Mouse (Mus musculus): ENCODE measurements around the gene Vwa8.

Gene Vwa8

GRCm38 (mm10) chr14:79182801-79183200 lies 333.9 kb downstream of the Vwa8 start:
- Histone ChIP-seq H3K4me1 (replicated peaks; ENCODE audit: low read depth, low read length) (no peaks in the 10 kb centered on the region), H3K4me3 (replicated peaks; ENCODE audit: low read length) (no peak overlapping the region), H3K27me3 (ENCODE audit: insufficient read depth, low read length) (no peaks in the 10 kb centered on the region), H3K36me3 (ENCODE audit: insufficient read depth, low read length) (peaks cover 37% of the 10 kb centered on the region), H3K9me3 (ENCODE audit: low read length) (peaks cover 9% of the 10 kb centered on the region)
- TF ChIP-seq NANOG (IDR thresholded peaks at IDR 0.05; ENCODE audit: borderline replicate concordance, low read length) (no peak), POU5F1 (IDR thresholded peaks at IDR 0.05; ENCODE audit: borderline replicate concordance, low read length) (no peak), CTCF (conservative IDR thresholded peaks at IDR 0.05; ENCODE audit: low read length) (no peak)

- Histone ChIP-seq H3K36me3 (ENCODE audit: insufficient read depth, low read length) (peaks cover 37% of the 10 kb centered on the region), H3K9me3 (ENCODE audit: low read length) (peaks cover 9% of the 10 kb centered on the region), H3K4me1 (replicated peaks; ENCODE audit: low read depth, low read length) (no peaks in the 10 kb centered on the region), H3K27me3 (ENCODE audit: insufficient read depth, low read length) (no peaks in the 10 kb centered on the region), H3K4me3 (replicated peaks; ENCODE audit: low read length) (no peak overlapping the region)
- no peak for TF ChIP-seq CTCF (conservative IDR thresholded peaks at IDR 0.05; ENCODE audit: low read length)
- no peak for TF ChIP-seq POU5F1 (IDR thresholded peaks at IDR 0.05; ENCODE audit: borderline replicate concordance, low read length)
- TF ChIP-seq NANOG (IDR thresholded peaks at IDR 0.05; ENCODE audit: borderline replicate concordance, low read length) = no peak
Measured at GRCm38 (mm10) chr14:79183261-79183660, 334.4 kb downstream of the Vwa8 start.

- H3K4me3 ChIP-seq (replicated peaks; ENCODE audit: low read length) = no peak overlapping the region
- TF ChIP-seq NANOG (IDR thresholded peaks at IDR 0.05; ENCODE audit: borderline replicate concordance, low read length) (no peak), CTCF (conservative IDR thresholded peaks at IDR 0.05; ENCODE audit: low read length) (no peak), POU5F1 (IDR thresholded peaks at IDR 0.05; ENCODE audit: borderline replicate concordance, low read length) (no peak)
- peaks cover 38% of the 10 kb centered on the region for H3K36me3 ChIP-seq (ENCODE audit: insufficient read depth, low read length)
- no peaks in the 10 kb centered on the region for H3K4me1 ChIP-seq (replicated peaks; ENCODE audit: low read depth, low read length)
- no peaks in the 10 kb centered on the region for H3K27me3 ChIP-seq (ENCODE audit: insufficient read depth, low read length)
- peaks cover 13% of the 10 kb centered on the region for H3K9me3 ChIP-seq (ENCODE audit: low read length)
Measured at GRCm38 (mm10) chr14:79184071-79184470, 335.2 kb downstream of the Vwa8 start.

GRCm38 (mm10) chr14:79185018-79185685 lies 336.3 kb downstream of the Vwa8 start:
- Histone ChIP-seq H3K9me3 (ENCODE audit: low read length) (peaks cover 21% of the 10 kb centered on the region), H3K4me3 (replicated peaks; ENCODE audit: low read length) (no peak overlapping the region), H3K36me3 (ENCODE audit: insufficient read depth, low read length) (peaks cover 39% of the 10 kb centered on the region), H3K4me1 (replicated peaks; ENCODE audit: low read depth, low read length) (no peaks in the 10 kb centered on the region), H3K27me3 (ENCODE audit: insufficient read depth, low read length) (no peaks in the 10 kb centered on the region)
- TF ChIP-seq NANOG (IDR thresholded peaks at IDR 0.05; ENCODE audit: borderline replicate concordance, low read length) = no peak
- TF ChIP-seq POU5F1 (IDR thresholded peaks at IDR 0.05; ENCODE audit: borderline replicate concordance, low read length) = no peak
- no peak for TF ChIP-seq CTCF (conservative IDR thresholded peaks at IDR 0.05; ENCODE audit: low read length)

- Histone ChIP-seq H3K36me3 (ENCODE audit: insufficient read depth, low read length) (peaks cover 26% of the 10 kb centered on the region), H3K4me1 (replicated peaks; ENCODE audit: low read depth, low read length) (no peaks in the 10 kb centered on the region), H3K4me3 (replicated peaks; ENCODE audit: low read length) (no peak overlapping the region), H3K9me3 (ENCODE audit: low read length) (peaks cover 21% of the 10 kb centered on the region), H3K27me3 (ENCODE audit: insufficient read depth, low read length) (no peaks in the 10 kb centered on the region)
- TF ChIP-seq POU5F1 (IDR thresholded peaks at IDR 0.05; ENCODE audit: borderline replicate concordance, low read length) = no peak
- no peak for TF ChIP-seq CTCF (conservative IDR thresholded peaks at IDR 0.05; ENCODE audit: low read length)
- no peak for TF ChIP-seq NANOG (IDR thresholded peaks at IDR 0.05; ENCODE audit: borderline replicate concordance, low read length)
Measured at GRCm38 (mm10) chr14:79186976-79187375, 338.1 kb downstream of the Vwa8 start.

GRCm38 (mm10) chr14:79196711-79197110 lies 347.9 kb downstream of the Vwa8 start:
- no peak for TF ChIP-seq POU5F1 (IDR thresholded peaks at IDR 0.05; ENCODE audit: borderline replicate concordance, low read length)
- no peak for TF ChIP-seq CTCF (conservative IDR thresholded peaks at IDR 0.05; ENCODE audit: low read length)
- TF ChIP-seq NANOG (IDR thresholded peaks at IDR 0.05; ENCODE audit: borderline replicate concordance, low read length) = no peak
- Histone ChIP-seq H3K4me3 (replicated peaks; ENCODE audit: low read length) (no peak overlapping the region), H3K9me3 (ENCODE audit: low read length) (no peaks in the 10 kb centered on the region), H3K4me1 (replicated peaks; ENCODE audit: low read depth, low read length) (peaks cover 9% of the 10 kb centered on the region), H3K36me3 (ENCODE audit: insufficient read depth, low read length) (no peaks in the 10 kb centered on the region), H3K27me3 (ENCODE audit: insufficient read depth, low read length) (no peaks in the 10 kb centered on the region)

- peaks cover 13% of the 10 kb centered on the region for H3K4me1 ChIP-seq (replicated peaks; ENCODE audit: low read depth, low read length)
- H3K4me3 ChIP-seq (replicated peaks; ENCODE audit: low read length) = no peak overlapping the region
- H3K27me3 ChIP-seq (ENCODE audit: insufficient read depth, low read length) = no peaks in the 10 kb centered on the region
- TF ChIP-seq NANOG (IDR thresholded peaks at IDR 0.05; ENCODE audit: borderline replicate concordance, low read length) (no peak), CTCF (conservative IDR thresholded peaks at IDR 0.05; ENCODE audit: low read length) (no peak), POU5F1 (IDR thresholded peaks at IDR 0.05; ENCODE audit: borderline replicate concordance, low read length) (no peak)
- H3K9me3 ChIP-seq (ENCODE audit: low read length) = no peaks in the 10 kb centered on the region
- no peaks in the 10 kb centered on the region for H3K36me3 ChIP-seq (ENCODE audit: insufficient read depth, low read length)
Measured at GRCm38 (mm10) chr14:79198066-79198465, 349.2 kb downstream of the Vwa8 start.

- no peaks in the 10 kb centered on the region for H3K9me3 ChIP-seq (ENCODE audit: low read length)
- no peak overlapping the region for H3K4me3 ChIP-seq (replicated peaks; ENCODE audit: low read length)
- H3K36me3 ChIP-seq (ENCODE audit: insufficient read depth, low read length) = no peaks in the 10 kb centered on the region
- no peaks in the 10 kb centered on the region; the same call in 1 of the 2 replicates for H3K27me3 ChIP-seq (ENCODE audit: insufficient read depth, low read length)
- H3K4me1 ChIP-seq (replicated peaks; ENCODE audit: low read depth, low read length) = peaks cover 21% of the 10 kb centered on the region
- TF ChIP-seq POU5F1 (IDR thresholded peaks at IDR 0.05; ENCODE audit: borderline replicate concordance, low read length) = no peak
Measured at GRCm38 (mm10) chr14:79200133-79200891, 351.5 kb downstream of the Vwa8 start.
